In the genomic region with DNA sequence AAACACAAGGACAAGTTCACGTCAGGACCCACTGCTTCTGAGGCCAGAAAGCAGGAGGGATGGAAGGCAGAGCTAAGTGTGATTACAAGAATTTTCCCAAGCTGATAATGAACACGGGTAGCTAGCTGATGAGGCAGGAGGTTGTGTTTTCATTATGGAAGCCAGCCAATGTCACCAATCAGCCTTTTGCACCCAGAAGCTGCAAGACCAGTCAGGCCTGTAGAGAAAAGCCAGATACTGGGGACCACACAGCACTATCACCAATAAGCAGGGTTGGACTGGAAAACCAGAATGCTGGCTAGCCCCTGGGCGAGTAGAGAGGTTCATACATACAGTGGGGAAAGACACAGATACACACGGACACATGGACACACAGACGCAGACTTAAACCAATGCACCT, we compare ENCODE assay signal across 22 mouse cellular contexts.
DNase-seq lines count a peak whose midpoint lies in the region; ATAC-seq and TF ChIP-seq lines count a peak whose summit lies in the region.
"Had no signal": no experiment of that assay in that cellular context is flagged by ENCODE, and none has a peak within 500 bp of the region (broad histone marks: within the 10 kb centered on the region; RNA-seq: fewer than 3 reads in every experiment).

No protein-coding gene starts in this region.

- peaks cover 39% of the 10 kb centered on the region for H3K4me1 ChIP-seq in heart, embryonic 12.5 days (replicated peaks)
- H3K4me1 ChIP-seq in limb, embryonic 12.5 days (replicated peaks): peaks cover 25% of the 10 kb centered on the region; the same call in 1 of the 2 replicates
- H3K4me1 ChIP-seq in limb, embryonic 10.5 days: peaks cover 12% of the 10 kb centered on the region
- peaks cover 4% of the 10 kb centered on the region for H3K4me1 ChIP-seq in ES-Bruce4 (ENCODE audit: control insufficient read depth, insufficient read depth, low read length)
- peaks cover 19% of the 10 kb centered on the region; the same call in 1 of the 2 replicates for H3K4me1 ChIP-seq in small intestine, adult 2 months (ENCODE audit: control insufficient read depth, insufficient read depth, insufficient read length, low read length)
- peaks cover 13% of the 10 kb centered on the region for H3K4me1 ChIP-seq in forebrain, embryonic 13.5 days
- H3K4me1 ChIP-seq: hindbrain, embryonic 15.5 days had no signal

- no peak overlapping the region for H3K9ac ChIP-seq in heart, embryonic 12.5 days
- H3K9ac ChIP-seq in limb, embryonic 12.5 days (replicated peaks): no peak overlapping the region
- H3K9ac ChIP-seq in ES-Bruce4 (ENCODE audit: low read depth, poor library complexity, severe bottlenecking): no peak overlapping the region
- no peak overlapping the region for H3K9ac ChIP-seq in forebrain, embryonic 13.5 days
- H3K9ac ChIP-seq: hindbrain, embryonic 15.5 days; midbrain, embryonic 12.5 days; neural tube, embryonic 13.5 days had no signal

- no peak for DNase-seq in heart, adult 11 months
- no peak for DNase-seq in limb, embryonic 10.5 days (ENCODE audit: low spot score)
- DNase-seq in frontal cortex, postnatal 25 days (ENCODE audit: low spot score in 2 of 2): no peak
- DNase-seq: adrenal gland, adult 2 months; cerebellum, adult 11 months; cerebellum, postnatal 14 days; gastrocnemius, postnatal 25 days; heart, postnatal 10 days; kidney, adult 11 months; kidney, postnatal 36 days; layer of hippocampus, adult 9-11 months; lung, adult 2 months; right cerebral cortex, postnatal 14 days had no signal

- no peak for TF ChIP-seq POLR2A in ES-Bruce4 (IDR thresholded peaks at IDR 0.05; ENCODE audit: insufficient read depth, low read length)
- no peak for TF ChIP-seq POLR2A in small intestine, adult 2 months (IDR thresholded peaks at IDR 0.05; ENCODE audit: low read depth, low read length)

- 48% methylated on average over 5 of the region's 5 CpGs for WGBS in heart, embryonic 12.5 days
- 84% methylated on average over 5 of the region's 5 CpGs for WGBS in limb, embryonic 12.5 days
- WGBS in limb, embryonic 10.5 days: 92% methylated on average over 5 of the region's 5 CpGs
- 28% methylated on average over 5 of the region's 5 CpGs for WGBS in small intestine, adult 2 months
- 90% methylated on average over 5 of the region's 5 CpGs for WGBS in forebrain, embryonic 13.5 days

- ATAC-seq in heart, embryonic 12.5 days (ENCODE audit: insufficient number of reproducible peaks, low FRiP score): peak; percentile 71; the same call in 1 of the 2 replicates
- no peak for ATAC-seq in limb, embryonic 12.5 days (ENCODE audit: insufficient number of reproducible peaks, insufficient read depth, low FRiP score, low TSS enrichment, low read depth)
- ATAC-seq in forebrain, embryonic 13.5 days: no peak

- H3K9me3 ChIP-seq in heart, embryonic 12.5 days (replicated peaks): no peaks in the 10 kb centered on the region
- H3K9me3 ChIP-seq in limb, embryonic 12.5 days: no peaks in the 10 kb centered on the region
- no peaks in the 10 kb centered on the region for H3K9me3 ChIP-seq in limb, embryonic 10.5 days (replicated peaks)
- no peaks in the 10 kb centered on the region for H3K9me3 ChIP-seq in ES-Bruce4 (replicated peaks; ENCODE audit: control insufficient read depth, insufficient read depth, low read length, poor library complexity, severe bottlenecking)
- no peaks in the 10 kb centered on the region for H3K9me3 ChIP-seq in forebrain, embryonic 13.5 days (replicated peaks)
- H3K9me3 ChIP-seq: hindbrain, embryonic 15.5 days; midbrain, embryonic 12.5 days; neural tube, embryonic 13.5 days had no signal

- no peak for TF ChIP-seq EP300 in ES-Bruce4 (IDR thresholded peaks at IDR 0.05; ENCODE audit: insufficient read depth, low read depth, low read length)

- H3K27ac ChIP-seq in heart, embryonic 12.5 days (ENCODE audit: poor library complexity, severe bottlenecking): peak overlapping the region; percentile 33; the same call in 1 of the 2 replicates
- H3K27ac ChIP-seq in limb, embryonic 12.5 days: peak overlapping the region; percentile 31; the same call in 1 of the 2 replicates
- H3K27ac ChIP-seq in limb, embryonic 10.5 days: no peak overlapping the region
- peak overlapping the region; percentile 44 for H3K27ac ChIP-seq in ES-Bruce4 (ENCODE audit: insufficient read depth, low read length)
- 0 out of 2 replicates have a peak overlapping the region, but pooled peaks have one; percentile 16 for H3K27ac ChIP-seq in small intestine, adult 2 months (ENCODE audit: insufficient read depth, low read depth, low read length)
- no peak overlapping the region for H3K27ac ChIP-seq in forebrain, embryonic 13.5 days
- H3K27ac ChIP-seq: hindbrain, embryonic 15.5 days; midbrain, embryonic 12.5 days; neural tube, embryonic 13.5 days had no signal

- no peak overlapping the region for H3K4me3 ChIP-seq in heart, embryonic 12.5 days
- no peak overlapping the region for H3K4me3 ChIP-seq in limb, embryonic 12.5 days (replicated peaks)
- H3K4me3 ChIP-seq in limb, embryonic 10.5 days: no peak overlapping the region
- H3K4me3 ChIP-seq in ES-Bruce4 (ENCODE audit: low read depth, low read length): no peak overlapping the region
- no peak overlapping the region for H3K4me3 ChIP-seq in small intestine, adult 2 months (ENCODE audit: low read depth, low read length)
- no peak overlapping the region for H3K4me3 ChIP-seq in forebrain, embryonic 13.5 days
- H3K4me3 ChIP-seq: hindbrain, embryonic 15.5 days; midbrain, embryonic 12.5 days; neural tube, embryonic 13.5 days had no signal

- no peak for TF ChIP-seq CTCF in ES-Bruce4 (IDR thresholded peaks at IDR 0.05; ENCODE audit: low read depth, low read length)
- no peak for TF ChIP-seq CTCF in small intestine, adult 2 months (IDR thresholded peaks at IDR 0.05; ENCODE audit: extremely low read depth, insufficient read length, insufficient replicate concordance, low read depth, low read length)

- H3K4me2 ChIP-seq in heart, embryonic 12.5 days: no peak overlapping the region
- no peak overlapping the region for H3K4me2 ChIP-seq in limb, embryonic 12.5 days
- H3K4me2 ChIP-seq in forebrain, embryonic 13.5 days: no peak overlapping the region
- H3K4me2 ChIP-seq: hindbrain, embryonic 15.5 days; liver, embryonic 11.5 days; midbrain, embryonic 12.5 days; neural tube, embryonic 13.5 days had no signal

- H3K36me3 ChIP-seq in heart, embryonic 12.5 days: peaks cover 6% of the 10 kb centered on the region
- peaks cover 85% of the 10 kb centered on the region for H3K36me3 ChIP-seq in limb, embryonic 12.5 days
- peaks cover 95% of the 10 kb centered on the region for H3K36me3 ChIP-seq in limb, embryonic 10.5 days
- peaks cover 20% of the 10 kb centered on the region for H3K36me3 ChIP-seq in ES-Bruce4 (ENCODE audit: control insufficient read depth, insufficient read depth, low read length, poor library complexity, severe bottlenecking)
- H3K36me3 ChIP-seq in small intestine, adult 2 months (ENCODE audit: control insufficient read depth, insufficient read depth, low read length): peaks cover 6% of the 10 kb centered on the region; the same call in 1 of the 2 replicates
- no peaks in the 10 kb centered on the region for H3K36me3 ChIP-seq in forebrain, embryonic 13.5 days (ENCODE audit: poor library complexity, severe bottlenecking)
- H3K36me3 ChIP-seq: hindbrain, embryonic 15.5 days; midbrain, embryonic 12.5 days; neural tube, embryonic 13.5 days had no signal

- no peaks in the 10 kb centered on the region for H3K27me3 ChIP-seq in heart, embryonic 12.5 days (replicated peaks)
- no peaks in the 10 kb centered on the region for H3K27me3 ChIP-seq in limb, embryonic 12.5 days
- no peaks in the 10 kb centered on the region for H3K27me3 ChIP-seq in limb, embryonic 10.5 days (ENCODE audit: low read depth, poor library complexity, severe bottlenecking)
- no peaks in the 10 kb centered on the region for H3K27me3 ChIP-seq in ES-Bruce4 (ENCODE audit: control insufficient read depth, insufficient read depth, low read length, poor library complexity, severe bottlenecking)
- no peaks in the 10 kb centered on the region for H3K27me3 ChIP-seq in small intestine, adult 2 months (ENCODE audit: control insufficient read depth, insufficient read depth, low read length)
- H3K27me3 ChIP-seq in forebrain, embryonic 13.5 days: no peaks in the 10 kb centered on the region
- H3K27me3 ChIP-seq: hindbrain, embryonic 15.5 days; midbrain, embryonic 12.5 days; neural tube, embryonic 13.5 days had no signal

Comparison
In these comparisons a context has a peak if more than half of its experiments do, and no peak if none do; other contexts are left out.
1. H3K27ac ChIP-seq: peak in heart, embryonic 12.5 days (single experiment), limb, embryonic 12.5 days (single experiment), ES-Bruce4 (single experiment) and small intestine, adult 2 months (single experiment); none in limb, embryonic 10.5 days (single experiment) and forebrain, embryonic 13.5 days (single experiment).